Mouse (Mus musculus): Measurements from ENCODE around the gene Dydc2.

The Dydc2 gene

DNA sequence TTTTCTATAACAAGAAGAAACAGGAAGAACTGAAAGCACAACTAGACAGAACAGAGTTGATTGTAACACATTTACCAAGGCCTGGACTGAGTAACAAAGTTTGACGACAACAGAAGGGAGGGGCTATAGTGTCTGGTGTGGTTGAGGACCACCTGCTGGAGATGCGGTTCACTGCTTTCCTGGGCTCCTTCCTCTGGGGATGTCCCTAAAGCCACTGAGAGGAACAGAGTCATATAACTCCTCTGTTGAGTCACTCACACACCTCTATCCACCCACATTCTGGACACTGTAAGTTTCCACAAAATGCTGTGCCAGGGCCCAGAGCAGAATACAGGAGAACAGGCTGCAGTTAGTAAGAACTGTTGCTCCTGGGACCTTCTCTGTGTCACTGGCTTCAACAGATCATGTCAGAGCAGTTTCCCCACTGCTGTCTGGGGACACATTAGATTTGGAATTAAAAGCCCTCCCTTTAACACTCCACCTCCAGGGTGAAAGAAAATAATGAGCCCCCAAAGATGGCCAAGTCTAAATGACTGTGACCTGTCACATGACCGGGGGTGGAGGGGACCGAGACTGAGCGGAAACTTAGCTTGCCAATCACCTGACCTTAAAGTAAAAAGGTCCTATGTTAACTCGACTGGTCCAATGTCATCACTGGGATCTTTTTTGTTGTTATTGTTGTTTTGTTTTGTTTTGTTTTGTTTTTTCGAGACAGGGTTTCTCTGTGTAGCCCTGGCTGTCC lies 68.9 kb downstream of the Dydc2 start:
- DNase-seq (ENCODE audit: low spot score): no peak

All from ovary, postnatal 10 days (tissue).